Mouse (Mus musculus): ENCODE measurements around the gene Slc6a19. TPM values are rescaled to one million over a fixed set of nuclear protein-coding genes. Genes with fewer than 3 reads are reported as not detected.

The Slc6a19 gene
- polyA plus RNA-seq, 1 experiment from 2014 or later, result 0.08 TPM

- no peaks in the 10 kb centered on the region for H3K4me1 ChIP-seq (ENCODE audit: control insufficient read depth, insufficient read depth, low read length)
- peaks cover 2% of the 10 kb centered on the region; the same call in 1 of the 2 replicates for H3K27me3 ChIP-seq (ENCODE audit: control insufficient read depth, insufficient read depth, low read length)
- no peak overlapping the region for H3K4me3 ChIP-seq (ENCODE audit: low read depth, low read length)
- no peak overlapping the region for H3K9ac ChIP-seq (replicated peaks; ENCODE audit: low read length)
- no peak overlapping the region for H3K27ac ChIP-seq (replicated peaks; ENCODE audit: low read depth, low read length)
- WGBS, result 72% methylated on average over 2 of the region's 2 CpGs
- DNase-seq (ENCODE audit: low spot score), result no peak
- ATAC-seq (replicated peaks; ENCODE audit: insufficient number of reproducible peaks, low FRiP score, low TSS enrichment, low read depth), result no peak
- H3K36me3 ChIP-seq (replicated peaks; ENCODE audit: control insufficient read depth, insufficient read depth, low read depth, low read length), result no peaks in the 10 kb centered on the region
- no peak overlapping the region for H3K4me2 ChIP-seq (ENCODE audit: low read depth, low read length)
- H3K9me3 ChIP-seq (replicated peaks; ENCODE audit: control insufficient read depth, low read length), result no peaks in the 10 kb centered on the region
These were observed 31.3 kb upstream of the Slc6a19 start for GRCm38 (mm10) chr13:73735928-73736327.

- Histone ChIP-seq H3K27me3 (ENCODE audit: control insufficient read depth, insufficient read depth, low read length) (peaks cover 2% of the 10 kb centered on the region; the same call in 1 of the 2 replicates), H3K4me2 (ENCODE audit: low read depth, low read length) (no peak overlapping the region), H3K4me3 (ENCODE audit: low read depth, low read length) (no peak overlapping the region), H3K9me3 (replicated peaks; ENCODE audit: control insufficient read depth, low read length) (no peaks in the 10 kb centered on the region), H3K27ac (replicated peaks; ENCODE audit: low read depth, low read length) (no peak overlapping the region), H3K9ac (replicated peaks; ENCODE audit: low read length) (no peak overlapping the region), H3K36me3 (replicated peaks; ENCODE audit: control insufficient read depth, insufficient read depth, low read depth, low read length) (no peaks in the 10 kb centered on the region), H3K4me1 (ENCODE audit: control insufficient read depth, insufficient read depth, low read length) (no peaks in the 10 kb centered on the region)
- no peak for ATAC-seq (replicated peaks; ENCODE audit: insufficient number of reproducible peaks, low FRiP score, low TSS enrichment, low read depth)
- no peak for DNase-seq (ENCODE audit: low spot score)
- 81% methylated on average over 8 of the region's 8 CpGs for WGBS
These were observed 30.6 kb upstream of the Slc6a19 start for GRCm38 (mm10) chr13:73735270-73735669.

GRCm38 (mm10) chr13:73734379-73734778 lies 29.7 kb upstream of the Slc6a19 start:
- H3K27me3 ChIP-seq (ENCODE audit: control insufficient read depth, insufficient read depth, low read length), result peaks cover 2% of the 10 kb centered on the region; the same call in 1 of the 2 replicates
- ATAC-seq (replicated peaks; ENCODE audit: insufficient number of reproducible peaks, low FRiP score, low TSS enrichment, low read depth) (no peak), DNase-seq (ENCODE audit: low spot score) (no peak)
- no peak overlapping the region for H3K9ac ChIP-seq (replicated peaks; ENCODE audit: low read length)
- H3K4me3 ChIP-seq (ENCODE audit: low read depth, low read length), result no peak overlapping the region
- H3K4me2 ChIP-seq (ENCODE audit: low read depth, low read length), result no peak overlapping the region
- H3K36me3 ChIP-seq (replicated peaks; ENCODE audit: control insufficient read depth, insufficient read depth, low read depth, low read length), result no peaks in the 10 kb centered on the region
- no peaks in the 10 kb centered on the region for H3K9me3 ChIP-seq (replicated peaks; ENCODE audit: control insufficient read depth, low read length)
- 88% methylated on average over 1 of the region's 1 CpGs for WGBS
- H3K4me1 ChIP-seq (ENCODE audit: control insufficient read depth, insufficient read depth, low read length), result no peaks in the 10 kb centered on the region
- H3K27ac ChIP-seq (replicated peaks; ENCODE audit: low read depth, low read length), result no peak overlapping the region

GRCm38 (mm10) chr13:73732742-73733700 lies 28.4 kb upstream of the Slc6a19 start, which contains the start of gene Slc12a7:
Gene Slc12a7 (plus strand): TSS chr13:73733094.
- ATAC-seq (replicated peaks; ENCODE audit: insufficient number of reproducible peaks, low FRiP score, low TSS enrichment, low read depth) (peak; percentile 56; the same call in 1 of the 2 replicates), DNase-seq (ENCODE audit: low spot score) (peak; percentile 60)
- Histone ChIP-seq H3K9me3 (replicated peaks; ENCODE audit: control insufficient read depth, low read length) (no peaks in the 10 kb centered on the region), H3K4me3 (ENCODE audit: low read depth, low read length) (peak within 1 kb of the TSS; percentile 29), H3K27ac (replicated peaks; ENCODE audit: low read depth, low read length) (no peak within 1 kb of the TSS), H3K9ac (replicated peaks; ENCODE audit: low read length) (peak within 1 kb of the TSS; percentile 44; the same call in 1 of the 2 replicates), H3K4me2 (ENCODE audit: low read depth, low read length) (peak within 1 kb of the TSS; percentile 64), H3K4me1 (ENCODE audit: control insufficient read depth, insufficient read depth, low read length) (no peaks in the 10 kb centered on the region), H3K27me3 (ENCODE audit: control insufficient read depth, insufficient read depth, low read length) (peaks cover 2% of the 10 kb centered on the region; the same call in 1 of the 2 replicates), H3K36me3 (replicated peaks; ENCODE audit: control insufficient read depth, insufficient read depth, low read depth, low read length) (no peaks in the 10 kb centered on the region)
- WGBS, result 3% methylated on average over 43 of the region's 48 CpGs

- no peak for DNase-seq (ENCODE audit: low spot score)
- Histone ChIP-seq H3K4me1 (ENCODE audit: control insufficient read depth, insufficient read depth, low read length) (no peaks in the 10 kb centered on the region), H3K9me3 (replicated peaks; ENCODE audit: control insufficient read depth, low read length) (no peaks in the 10 kb centered on the region), H3K27ac (replicated peaks; ENCODE audit: low read depth, low read length) (no peak overlapping the region), H3K36me3 (replicated peaks; ENCODE audit: control insufficient read depth, insufficient read depth, low read depth, low read length) (no peaks in the 10 kb centered on the region), H3K27me3 (ENCODE audit: control insufficient read depth, insufficient read depth, low read length) (peaks cover 2% of the 10 kb centered on the region; the same call in 1 of the 2 replicates), H3K4me2 (ENCODE audit: low read depth, low read length) (peak overlapping the region; percentile 64), H3K4me3 (ENCODE audit: low read depth, low read length) (peak overlapping the region; percentile 29), H3K9ac (replicated peaks; ENCODE audit: low read length) (no peak overlapping the region; the same call in 1 of the 2 replicates)
- 68% methylated on average over 7 of the region's 7 CpGs for WGBS
- ATAC-seq (replicated peaks; ENCODE audit: insufficient number of reproducible peaks, low FRiP score, low TSS enrichment, low read depth), result no peak
These were observed 27.6 kb upstream of the Slc6a19 start for GRCm38 (mm10) chr13:73732235-73732634.

GRCm38 (mm10) chr13:73730913-73731312 lies 26.2 kb upstream of the Slc6a19 start:
- Histone ChIP-seq H3K4me3 (ENCODE audit: low read depth, low read length) (no peak overlapping the region), H3K4me1 (ENCODE audit: control insufficient read depth, insufficient read depth, low read length) (no peaks in the 10 kb centered on the region), H3K4me2 (ENCODE audit: low read depth, low read length) (no peak overlapping the region), H3K27ac (replicated peaks; ENCODE audit: low read depth, low read length) (no peak overlapping the region), H3K27me3 (ENCODE audit: control insufficient read depth, insufficient read depth, low read length) (peaks cover 2% of the 10 kb centered on the region; the same call in 1 of the 2 replicates), H3K9me3 (replicated peaks; ENCODE audit: control insufficient read depth, low read length) (no peaks in the 10 kb centered on the region), H3K9ac (replicated peaks; ENCODE audit: low read length) (no peak overlapping the region), H3K36me3 (replicated peaks; ENCODE audit: control insufficient read depth, insufficient read depth, low read depth, low read length) (no peaks in the 10 kb centered on the region)
- no peak for DNase-seq (ENCODE audit: low spot score)
- ATAC-seq (replicated peaks; ENCODE audit: insufficient number of reproducible peaks, low FRiP score, low TSS enrichment, low read depth), result no peak
- 79% methylated on average over 1 of the region's 1 CpGs for WGBS

- no peaks in the 10 kb centered on the region for H3K9me3 ChIP-seq (replicated peaks; ENCODE audit: control insufficient read depth, low read length)
- H3K27me3 ChIP-seq (ENCODE audit: control insufficient read depth, insufficient read depth, low read length), result peaks cover 2% of the 10 kb centered on the region; the same call in 1 of the 2 replicates
- no peaks in the 10 kb centered on the region for H3K4me1 ChIP-seq (ENCODE audit: control insufficient read depth, insufficient read depth, low read length)
- ATAC-seq (replicated peaks; ENCODE audit: insufficient number of reproducible peaks, low FRiP score, low TSS enrichment, low read depth) (no peak), DNase-seq (ENCODE audit: low spot score) (no peak)
- no peak overlapping the region for H3K4me3 ChIP-seq (ENCODE audit: low read depth, low read length)
- H3K36me3 ChIP-seq (replicated peaks; ENCODE audit: control insufficient read depth, insufficient read depth, low read depth, low read length), result no peaks in the 10 kb centered on the region
- no peak overlapping the region for H3K4me2 ChIP-seq (ENCODE audit: low read depth, low read length)
- no peak overlapping the region for H3K9ac ChIP-seq (replicated peaks; ENCODE audit: low read length)
- no peak overlapping the region for H3K27ac ChIP-seq (replicated peaks; ENCODE audit: low read depth, low read length)
These were observed 24.0 kb upstream of the Slc6a19 start for GRCm38 (mm10) chr13:73728633-73729032.

GRCm38 (mm10) chr13:73727621-73728025 lies 23.0 kb upstream of the Slc6a19 start:
- Histone ChIP-seq H3K4me2 (ENCODE audit: low read depth, low read length) (no peak overlapping the region), H3K9ac (replicated peaks; ENCODE audit: low read length) (no peak overlapping the region), H3K4me1 (ENCODE audit: control insufficient read depth, insufficient read depth, low read length) (no peaks in the 10 kb centered on the region), H3K36me3 (replicated peaks; ENCODE audit: control insufficient read depth, insufficient read depth, low read depth, low read length) (no peaks in the 10 kb centered on the region), H3K27me3 (ENCODE audit: control insufficient read depth, insufficient read depth, low read length) (peaks cover 2% of the 10 kb centered on the region; the same call in 1 of the 2 replicates), H3K4me3 (ENCODE audit: low read depth, low read length) (no peak overlapping the region), H3K9me3 (replicated peaks; ENCODE audit: control insufficient read depth, low read length) (no peaks in the 10 kb centered on the region), H3K27ac (replicated peaks; ENCODE audit: low read depth, low read length) (no peak overlapping the region)
- WGBS, result 40% methylated on average over 2 of the region's 2 CpGs
- DNase-seq (ENCODE audit: low spot score), result no peak
- ATAC-seq (replicated peaks; ENCODE audit: insufficient number of reproducible peaks, low FRiP score, low TSS enrichment, low read depth), result no peak
